Mouse (Mus musculus) spleen, adult 2 months (tissue): ENCODE data around the gene Olfr876.

ENCODE experiments used
- CTCF ChIP-seq: fragments of 200-500 bp; IDR thresholded peaks from 2 replicates; pipeline ENCODE4 v1.5.1; 2011; ENCODE audit warnings: mild to moderate bottlenecking, inconsistent platforms; ENCODE audit not compliant: insufficient read depth, insufficient read length, insufficient replicate concordance; ENCODE audit errors: extremely low read depth
- POLR2A ChIP-seq: fragments of 200-500 bp; IDR thresholded peaks from 2 replicates; pipeline ENCODE4 v1.6.1; 2011; ENCODE audit warnings: low read depth, low read length, inconsistent platforms

GRCm38 (mm10) chr9:37829881-37830280 is 27.1 kb downstream of the Olfr876 start:
- TF ChIP-seq CTCF (no peak), POLR2A (no peak)
